Mouse (Mus musculus) spleen, adult 2 months (tissue): ENCODE results near the gene Elp1. TPM values are rescaled to one million over a fixed set of nuclear protein-coding genes. Genes with fewer than 3 reads are reported as not detected.

Source experiments
- DNase-seq, 2 experiments: peaks; one replicate each; pipeline versions ENCODE4 v3.0.0 to v3.0.0-alpha.2; 2012 to 2021; ENCODE audit warnings: low spot score in 2 of 2, low read depth in 1 of 2
- H3K27ac ChIP-seq: fragments of 200-500 bp; 2 replicates; pipeline ENCODE4 v1.5.1; 2012; ENCODE audit warnings: low read length, inconsistent platforms; ENCODE audit not compliant: insufficient read depth
- H3K27me3 ChIP-seq: fragments of 200-500 bp; 2 replicates; pipeline ENCODE4 v1.6.1; 2012; ENCODE audit warnings: mild to moderate bottlenecking, moderate library complexity, low read length, inconsistent platforms; ENCODE audit not compliant: control insufficient read depth, insufficient read depth
- H3K36me3 ChIP-seq: fragments of 200-500 bp; 2 replicates; pipeline ENCODE4 v1.6.1; 2012; ENCODE audit warnings: mild to moderate bottlenecking, low read length, inconsistent platforms; ENCODE audit not compliant: control insufficient read depth, insufficient read depth
- H3K4me1 ChIP-seq: fragments of 200-500 bp; 2 replicates; pipeline ENCODE4 v1.6.1; 2011; ENCODE audit warnings: inconsistent platforms; ENCODE audit not compliant: control insufficient read depth, insufficient read depth, insufficient read length
- H3K4me3 ChIP-seq: fragments of 200-500 bp; 2 replicates; pipeline ENCODE4 v1.5.1; 2011; ENCODE audit warnings: mild to moderate bottlenecking, inconsistent platforms; ENCODE audit not compliant: insufficient read depth, insufficient read length; ENCODE audit errors: extremely low read depth
- CTCF ChIP-seq: fragments of 200-500 bp; IDR thresholded peaks from 2 replicates; pipeline ENCODE4 v1.5.1; 2011; ENCODE audit warnings: mild to moderate bottlenecking, inconsistent platforms; ENCODE audit not compliant: insufficient read depth, insufficient read length, insufficient replicate concordance; ENCODE audit errors: extremely low read depth
- POLR2A ChIP-seq: fragments of 200-500 bp; IDR thresholded peaks from 2 replicates; pipeline ENCODE4 v1.6.1; 2011; ENCODE audit warnings: low read depth, low read length, inconsistent platforms
- WGBS: fragments of 180-500 bp; shearing (Covaris S2); methylation state at CpG from one replicate; pipeline ENCODE4 v1.1.7; 2018; 5-methylcytosine and 5-hydroxymethylcytosine counted together
- polyA plus RNA-seq: library from polyadenylated mRNA; depleted of rRNA; stranded (reverse); fragments of >200 nt; gene quantifications from 2 replicates; pipeline ENCODE4 v1.2.3, GENCODE M21; 2012; rRNA removed

The Elp1 gene
- polyA plus RNA-seq, 1 experiment = 9.7 TPM

DNA sequence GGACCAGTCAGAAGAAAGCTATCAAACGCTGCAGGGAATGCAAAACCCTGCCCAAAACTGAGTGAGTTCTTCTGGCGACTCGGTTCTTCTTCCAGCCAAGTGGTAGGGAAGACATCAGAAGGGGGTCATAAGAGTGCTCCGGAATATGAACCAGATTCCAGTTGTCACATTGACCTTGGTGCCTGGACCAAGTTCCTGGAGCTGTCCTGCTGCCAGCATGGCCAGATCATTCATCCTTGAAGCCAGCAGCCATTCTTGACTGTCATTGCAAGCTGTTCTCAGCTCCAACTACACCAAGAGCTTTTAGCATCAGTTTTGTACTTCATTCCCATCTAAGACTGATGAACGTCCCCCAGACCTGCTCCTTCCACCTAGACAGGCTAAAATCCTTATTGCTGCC, 85.3 kb downstream of the Elp1 start:
- no peak for DNase-seq

DNA sequence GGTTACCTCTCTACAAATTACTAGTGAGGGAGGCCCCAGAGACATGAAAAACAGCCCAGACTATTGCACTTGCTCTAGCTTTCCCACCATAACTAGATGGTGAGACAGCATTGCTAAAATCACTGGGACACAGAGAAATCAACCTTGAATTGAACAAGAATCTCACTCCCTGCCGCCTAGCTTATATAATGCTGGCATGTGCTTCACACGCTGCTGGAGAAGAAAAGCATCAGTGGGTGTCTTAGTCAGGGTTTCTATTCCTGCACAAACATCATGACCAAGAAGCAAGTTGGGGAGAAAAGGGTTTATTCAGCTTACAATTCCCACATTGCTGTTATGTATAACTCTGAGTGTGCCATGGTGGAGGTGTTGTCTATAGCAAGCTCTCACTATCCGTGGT, 89.0 kb downstream of the Elp1 start:
- TF ChIP-seq POLR2A = no peak
- no peak for TF ChIP-seq CTCF
- no peaks in the 10 kb centered on the region for H3K27me3 ChIP-seq
- H3K36me3 ChIP-seq = no peaks in the 10 kb centered on the region
- WGBS = 84% methylated on average over 3 of the region's 3 CpGs
- no peak for DNase-seq
- H3K4me1 ChIP-seq = no peaks in the 10 kb centered on the region
- no peak overlapping the region for H3K27ac ChIP-seq
- H3K4me3 ChIP-seq = no peak overlapping the region

More for the DNA sequence above, 85.3 kb downstream of the Elp1 start:
- 63% methylated on average over 5 of the region's 5 CpGs for WGBS
- H3K27ac ChIP-seq = no peak overlapping the region
- TF ChIP-seq POLR2A (no peak), CTCF (no peak)
- H3K27me3 ChIP-seq = no peaks in the 10 kb centered on the region
- no peak overlapping the region for H3K4me3 ChIP-seq
- H3K4me1 ChIP-seq = no peaks in the 10 kb centered on the region
- H3K36me3 ChIP-seq = no peaks in the 10 kb centered on the region

DNA sequence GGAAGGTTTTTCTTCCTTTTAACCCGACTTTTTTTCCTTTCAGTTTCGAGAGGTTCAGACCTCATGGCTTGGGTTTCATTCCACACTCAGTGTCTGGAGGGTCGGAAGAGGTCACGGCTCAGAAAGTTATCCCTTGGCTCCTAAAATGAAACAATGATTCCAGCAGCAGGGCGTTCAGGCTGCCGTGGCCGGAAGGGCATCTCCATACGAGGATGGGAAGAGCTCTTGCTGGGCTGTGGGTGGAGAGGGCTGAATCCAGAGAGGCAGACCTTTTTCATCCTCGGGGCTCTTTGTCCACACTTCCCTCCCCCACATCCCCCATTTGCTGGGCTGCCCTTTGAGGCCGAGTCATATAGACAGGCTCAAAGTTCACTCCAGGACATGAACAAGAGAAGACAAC, 99.9 kb downstream of the Elp1 start:
- TF ChIP-seq CTCF (no peak), POLR2A (no peak)
- Histone ChIP-seq H3K4me3 (no peak overlapping the region), H3K27me3 (no peaks in the 10 kb centered on the region), H3K4me1 (no peaks in the 10 kb centered on the region), H3K27ac (no peak overlapping the region), H3K36me3 (no peaks in the 10 kb centered on the region)
- no peak for DNase-seq
- 52% methylated on average over 10 of the region's 10 CpGs for WGBS

Other genes with a start within 250 kb of the Elp1 start
- not detected in 2 replicates for gene Gm26657, start 62.3 kb downstream of the Elp1 start, polyA plus RNA-seq
- gene Actl7b, start 60.9 kb downstream of the Elp1 start, polyA plus RNA-seq = 0.12 TPM in 1 of 2 replicates, not detected in the other
- gene Actl7a, start 58.9 kb downstream of the Elp1 start, polyA plus RNA-seq = not detected in 2 replicates
- gene Fam206a, start within 50 bp of the Elp1 start, polyA plus RNA-seq = 3.1 and 3.5 TPM in 2 replicates
- gene Ctnnal1, start 62.9 kb upstream of the Elp1 start, polyA plus RNA-seq = 1.7 and 2.0 TPM in 2 replicates
- 9.0 and 9.4 TPM in 2 replicates for gene Tmem245, start 145.1 kb upstream of the Elp1 start, polyA plus RNA-seq
- not detected in 2 replicates for gene Frrs1l, start 188.1 kb upstream of the Elp1 start, polyA plus RNA-seq